Mouse (Mus musculus) liver, embryonic 11.5 days (tissue): ENCODE data around the gene Arhgap9. TPM values are rescaled to one million over a fixed set of nuclear protein-coding genes. Genes with fewer than 3 reads are reported as not detected.
"Not testable (repeated sequence)": the region's sequence is repeated elsewhere in the genome, so short reads cannot be mapped to it uniquely, and the experiment has no call there.

Experiments
- ATAC-seq: fragments of 200-750 bp; cut with Nextera tagmentation; replicated peaks from 2 replicates; pipeline ENCODE4 v1.8.0; 2017; ENCODE audit warnings: moderate number of reproducible peaks, mild to moderate bottlenecking, moderate TSS enrichment, moderate library complexity; ENCODE audit not compliant: low FRiP score
- DNase-seq: peaks from one replicate; pipeline ENCODE4 v3.0.0-alpha.2; 2017; ENCODE audit warnings: low spot score
- H3K27ac ChIP-seq: fragments of 300-500 bp; sonication (generic); 2 replicates; pipeline ENCODE4 v1.5.1; 2014; ENCODE audit warnings: mild to moderate bottlenecking, low read depth, low read length, control low read depth
- H3K27me3 ChIP-seq: fragments of 300-500 bp; sonication (generic); replicated peaks from 2 replicates; pipeline ENCODE4 v1.6.1; 2014; ENCODE audit warnings: low read length, mixed read lengths; ENCODE audit not compliant: control insufficient read depth, insufficient read depth
- H3K36me3 ChIP-seq: fragments of 300-500 bp; sonication (generic); 2 replicates; pipeline ENCODE4 v1.6.1; 2014; ENCODE audit warnings: mild to moderate bottlenecking, low read length, moderate library complexity, mixed read lengths; ENCODE audit not compliant: control insufficient read depth, insufficient read depth
- H3K4me1 ChIP-seq: fragments of 300-500 bp; sonication (generic); replicated peaks from 2 replicates; pipeline ENCODE4 v1.6.1; 2014; ENCODE audit warnings: low read length, mixed read lengths; ENCODE audit not compliant: control insufficient read depth, insufficient read depth
- H3K4me2 ChIP-seq: fragments of 300-500 bp; sonication (generic); 2 replicates; pipeline ENCODE4 v1.6.1; 2014; ENCODE audit warnings: mild to moderate bottlenecking, control low read depth, moderate library complexity
- H3K4me3 ChIP-seq: fragments of 300-500 bp; sonication (generic); 2 replicates; pipeline ENCODE4 v1.5.1; 2014; ENCODE audit warnings: low read depth, low read length, control low read depth
- H3K9ac ChIP-seq: fragments of 300-500 bp; sonication (generic); 2 replicates; pipeline ENCODE4 v1.6.1; 2014; ENCODE audit warnings: low read depth, low read length, control low read depth
- H3K9me3 ChIP-seq: fragments of 300-500 bp; sonication (generic); 2 replicates; pipeline ENCODE4 v1.6.1; 2016; ENCODE audit warnings: low read length, inconsistent platforms, mixed read lengths; ENCODE audit not compliant: control insufficient read depth
- WGBS: fragments of 180-500 bp; shearing (Covaris S2); extraction: QIAGEN DNeasy Blood & Tissue Kit; methylation state at CpG from one replicate; pipeline ENCODE4 v1.1.7; 2014; 5-methylcytosine and 5-hydroxymethylcytosine counted together
- polyA plus RNA-seq: library from polyadenylated mRNA; unstranded; fragments of >200 nt; fragmentation: Nextera tagmentation; extraction: Ambion mirVana; gene quantifications from 2 replicates; pipeline ENCODE4 v1.2.1, GENCODE M21; 2014

The Arhgap9 gene
- polyA plus RNA-seq, 1 experiment from 2014 or later: 22.0 TPM

- WGBS: 87% methylated on average over 5 of the region's 5 CpGs
- H3K36me3 ChIP-seq, H3K4me3 ChIP-seq: not testable (repeated sequence)
Observed at GRCm38 (mm10) chr10:127313516-127313915, 8.2 kb upstream of the Arhgap9 start.

GRCm38 (mm10) chr10:127314950-127315349 is 6.8 kb upstream of the Arhgap9 start:
- not testable (repeated sequence) for H3K4me2 ChIP-seq, DNase-seq, H3K9ac ChIP-seq, H3K9me3 ChIP-seq, H3K36me3 ChIP-seq, H3K4me3 ChIP-seq, H3K27ac ChIP-seq, H3K27me3 ChIP-seq, ATAC-seq
- 81% methylated on average over 1 of the region's 1 CpGs for WGBS
- H3K4me1 ChIP-seq: peaks cover 17% of the 10 kb centered on the region

More at GRCm38 (mm10) chr10:127313516-127313915, 8.2 kb upstream of the Arhgap9 start:
- not testable (repeated sequence) for H3K9ac ChIP-seq, ATAC-seq, DNase-seq, H3K27ac ChIP-seq, H3K9me3 ChIP-seq, H3K27me3 ChIP-seq, H3K4me2 ChIP-seq
- H3K4me1 ChIP-seq: peaks cover 19% of the 10 kb centered on the region

GRCm38 (mm10) chr10:127317277-127317676 is 4.5 kb upstream of the Arhgap9 start:
- ATAC-seq: peak; percentile 78

GRCm38 (mm10) chr10:127318009-127318408 is 3.8 kb upstream of the Arhgap9 start:
- 34% methylated on average over 4 of the region's 4 CpGs for WGBS
- no peaks in the 10 kb centered on the region for H3K36me3 ChIP-seq
- DNase-seq (no peak), ATAC-seq (no peak)
- H3K27me3 ChIP-seq: no peaks in the 10 kb centered on the region
- no peak overlapping the region for H3K4me3 ChIP-seq
- no peak overlapping the region for H3K9ac ChIP-seq
- H3K4me2 ChIP-seq: no peak overlapping the region
- peak overlapping the region; percentile 35 for H3K27ac ChIP-seq
- no peaks in the 10 kb centered on the region for H3K9me3 ChIP-seq
- H3K4me1 ChIP-seq: peaks cover 9% of the 10 kb centered on the region

More at GRCm38 (mm10) chr10:127317277-127317676, 4.5 kb upstream of the Arhgap9 start:
- 48% methylated on average over 2 of the region's 2 CpGs for WGBS
- H3K4me1 ChIP-seq: peaks cover 10% of the 10 kb centered on the region
- H3K9ac ChIP-seq: no peak overlapping the region
- no peak overlapping the region for H3K4me3 ChIP-seq
- H3K4me2 ChIP-seq: no peak overlapping the region
- H3K9me3 ChIP-seq: no peaks in the 10 kb centered on the region
- H3K36me3 ChIP-seq: no peaks in the 10 kb centered on the region
- no peaks in the 10 kb centered on the region for H3K27me3 ChIP-seq
- peak overlapping the region; percentile 13; the same call in 1 of the 2 replicates for H3K27ac ChIP-seq
- no peak for DNase-seq

- Histone ChIP-seq H3K4me3 (no peak overlapping the region), H3K27ac (no peak overlapping the region), H3K36me3 (no peaks in the 10 kb centered on the region), H3K4me1 (peaks cover 24% of the 10 kb centered on the region), H3K4me2 (no peak overlapping the region), H3K27me3 (no peaks in the 10 kb centered on the region), H3K9me3 (no peaks in the 10 kb centered on the region), H3K9ac (no peak overlapping the region)
- ATAC-seq (no peak), DNase-seq (no peak)
- 76% methylated on average over 7 of the region's 7 CpGs for WGBS
Observed at GRCm38 (mm10) chr10:127319969-127320368, 1.8 kb upstream of the Arhgap9 start.

GRCm38 (mm10) chr10:127322178-127322577 is 414 bp downstream of the Arhgap9 start:
- no peak overlapping the region for H3K4me3 ChIP-seq
- no peak overlapping the region for H3K4me2 ChIP-seq
- 69% methylated on average over 13 of the region's 13 CpGs for WGBS
- no peak overlapping the region for H3K27ac ChIP-seq
- no peak for DNase-seq
- no peaks in the 10 kb centered on the region for H3K36me3 ChIP-seq
- no peak overlapping the region for H3K9ac ChIP-seq
- H3K27me3 ChIP-seq: peaks cover 15% of the 10 kb centered on the region
- ATAC-seq: no peak
- no peaks in the 10 kb centered on the region for H3K9me3 ChIP-seq
- H3K4me1 ChIP-seq: peaks cover 37% of the 10 kb centered on the region

GRCm38 (mm10) chr10:127322669-127323068 is 905 bp downstream of the Arhgap9 start:
- Histone ChIP-seq H3K4me3 (no peak overlapping the region), H3K27ac (no peak overlapping the region), H3K9ac (no peak overlapping the region), H3K36me3 (no peaks in the 10 kb centered on the region), H3K27me3 (peaks cover 20% of the 10 kb centered on the region), H3K4me2 (peak overlapping the region; percentile 54), H3K9me3 (no peaks in the 10 kb centered on the region), H3K4me1 (peaks cover 34% of the 10 kb centered on the region)
- ATAC-seq: no peak
- whole genome bisulfite sequencing: 67% methylated on average over 4 of the region's 4 CpGs
- no peak for DNase-seq

GRCm38 (mm10) chr10:127323131-127323855 is 1.5 kb downstream of the Arhgap9 start:
- H3K4me2 ChIP-seq: peak overlapping the region; percentile 54
- ATAC-seq (no peak), DNase-seq (no peak)
- H3K36me3 ChIP-seq: no peaks in the 10 kb centered on the region
- no peak overlapping the region for H3K27ac ChIP-seq
- H3K9me3 ChIP-seq: no peaks in the 10 kb centered on the region
- peak overlapping the region; percentile 43; the same call in 1 of the 2 replicates for H3K9ac ChIP-seq
- peak overlapping the region; percentile 26 for H3K4me3 ChIP-seq
- 37% methylated on average over 17 of the region's 17 CpGs for WGBS
- peaks cover 23% of the 10 kb centered on the region for H3K27me3 ChIP-seq
- peaks cover 34% of the 10 kb centered on the region for H3K4me1 ChIP-seq

- Histone ChIP-seq H3K27ac (no peak overlapping the region), H3K4me1 (peaks cover 34% of the 10 kb centered on the region), H3K4me3 (0 out of 2 replicates have a peak overlapping the region, but pooled peaks have one; percentile 11), H3K4me2 (peak overlapping the region; percentile 46), H3K9ac (no peak overlapping the region), H3K9me3 (no peaks in the 10 kb centered on the region), H3K36me3 (peaks cover 3% of the 10 kb centered on the region; the same call in 1 of the 2 replicates), H3K27me3 (peaks cover 26% of the 10 kb centered on the region)
- 7% methylated on average over 7 of the region's 7 CpGs for WGBS
- ATAC-seq: peak; percentile 73
- DNase-seq: peak; percentile 60
Observed at GRCm38 (mm10) chr10:127324495-127324894, 2.7 kb downstream of the Arhgap9 start.
